Mouse (Mus musculus): ENCODE data around the gene Kdf1.

DNA sequence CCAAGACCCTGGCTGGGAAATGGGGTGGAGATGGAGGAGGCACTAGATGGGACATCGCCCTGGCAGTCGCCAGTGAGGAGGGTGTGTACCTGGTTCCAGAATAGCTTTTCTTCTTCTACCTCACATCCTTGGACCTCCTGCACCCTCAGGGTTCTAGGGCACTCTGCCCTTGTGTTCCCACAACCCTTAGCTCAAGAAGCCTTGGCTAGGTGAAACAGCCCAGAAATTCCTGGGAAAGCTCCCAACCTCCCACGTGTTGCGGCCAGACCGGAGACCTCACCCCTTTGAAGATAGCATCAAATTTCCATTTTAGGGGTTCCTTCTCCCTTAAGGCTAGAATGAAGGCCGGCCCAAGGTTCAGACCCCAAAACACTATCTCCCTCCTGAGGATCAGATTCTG, 38.0 kb upstream of the Kdf1 start:
- TF ChIP-seq MAX (IDR thresholded peaks at IDR 0.05; ENCODE audit: low read depth) (no peak), POLR2A (IDR thresholded peaks at IDR 0.05; ENCODE audit: insufficient read length, low read depth) (no peak)
